Mouse (Mus musculus) ZHBTc4 (cell line): ENCODE measurements around the gene Rpl37a.

Source experiments
- DNase-seq: peaks from one replicate; pipeline ENCODE4 v3.0.0-alpha.2; 2011; ENCODE audit warnings: low read depth, low spot score

Gene Rpl37a

GRCm38 (mm10) chr1:72710753-72711653 lies at the start of gene Rpl37a:
Rpl37a (plus strand) TSS chr1:72711290.
- peak; percentile 98 for DNase-seq

- peak; percentile 6 for DNase-seq
Observed at GRCm38 (mm10) chr1:72673070-72673469, 38.0 kb upstream of the Rpl37a start.

- DNase-seq: no peak
Observed at GRCm38 (mm10) chr1:72696256-72696655, 14.8 kb upstream of the Rpl37a start.

GRCm38 (mm10) chr1:72698651-72699050 lies 12.4 kb upstream of the Rpl37a start:
- DNase-seq: no peak

- peak; percentile 21 for DNase-seq
Observed at GRCm38 (mm10) chr1:72700479-72700878, 10.6 kb upstream of the Rpl37a start, which contains the start of gene Ankar. Ankar (minus strand) TSS chr1:72700579.

GRCm38 (mm10) chr1:72707525-72707924 lies 3.6 kb upstream of the Rpl37a start:
- no peak for DNase-seq

- no peak for DNase-seq
Observed at GRCm38 (mm10) chr1:72711684-72712083, 594 bp downstream of the Rpl37a start.

- DNase-seq: peak; percentile 56
Observed at GRCm38 (mm10) chr1:72714547-72714946, 3.5 kb downstream of the Rpl37a start.

GRCm38 (mm10) chr1:72715065-72715464 lies 4.0 kb downstream of the Rpl37a start:
- no peak for DNase-seq

- no peak for DNase-seq
Observed at GRCm38 (mm10) chr1:72715593-72716361, 4.7 kb downstream of the Rpl37a start.

- DNase-seq: no peak
Observed at GRCm38 (mm10) chr1:72716421-72716820, 5.3 kb downstream of the Rpl37a start.

GRCm38 (mm10) chr1:72716926-72717325 lies 5.8 kb downstream of the Rpl37a start:
- DNase-seq: peak; percentile 89

- no peak for DNase-seq
Observed at GRCm38 (mm10) chr1:72717540-72717939, 6.5 kb downstream of the Rpl37a start.

- peak; percentile 91 for DNase-seq
Observed at GRCm38 (mm10) chr1:72718846-72719245, 7.8 kb downstream of the Rpl37a start.

- no peak for DNase-seq
Observed at GRCm38 (mm10) chr1:72720115-72720725, 9.1 kb downstream of the Rpl37a start.

GRCm38 (mm10) chr1:72722646-72723045 lies 11.6 kb downstream of the Rpl37a start:
- no peak for DNase-seq

GRCm38 (mm10) chr1:72724354-72724753 lies 13.3 kb downstream of the Rpl37a start:
- DNase-seq: no peak

- DNase-seq: no peak
Observed at GRCm38 (mm10) chr1:72725941-72726340, 14.9 kb downstream of the Rpl37a start.

GRCm38 (mm10) chr1:72728781-72729180 lies 17.7 kb downstream of the Rpl37a start:
- DNase-seq: no peak

GRCm38 (mm10) chr1:72730126-72730525 lies 19.0 kb downstream of the Rpl37a start:
- no peak for DNase-seq

GRCm38 (mm10) chr1:72733191-72733691 lies 22.2 kb downstream of the Rpl37a start:
- DNase-seq: no peak
